Mouse (Mus musculus) forebrain, embryonic 11.5 days (tissue): Measurements from ENCODE around the gene Smim14. TPM values are rescaled to one million over a fixed set of nuclear protein-coding genes. Genes with fewer than 3 reads are reported as not detected.

Source experiments
- ATAC-seq: fragments of 200-750 bp; cut with Nextera tagmentation; replicated peaks from 2 replicates; pipeline ENCODE4 v1.8.0; 2017; ENCODE audit warnings: moderate TSS enrichment; ENCODE audit not compliant: low FRiP score
- DNase-seq: peaks from one replicate; pipeline ENCODE4 v3.0.0-alpha.2; 2017; ENCODE audit warnings: low spot score
- H3K27ac ChIP-seq: fragments of 300-500 bp; sonication (generic); 2 replicates; pipeline ENCODE4 v1.5.1; 2014; ENCODE audit warnings: low read depth, low read length
- H3K27me3 ChIP-seq: fragments of 300-500 bp; sonication (generic); 2 replicates; pipeline ENCODE4 v1.6.1; 2014; ENCODE audit warnings: mild to moderate bottlenecking, low read length, mixed read lengths; ENCODE audit not compliant: control insufficient read depth, insufficient read depth
- H3K36me3 ChIP-seq: fragments of 300-500 bp; sonication (generic); 2 replicates; pipeline ENCODE4 v1.6.1; 2014; ENCODE audit warnings: mild to moderate bottlenecking, low read length, moderate library complexity, mixed read lengths; ENCODE audit not compliant: control insufficient read depth, insufficient read depth
- H3K4me1 ChIP-seq: fragments of 300-500 bp; sonication (generic); replicated peaks from 2 replicates; pipeline ENCODE4 v1.6.1; 2014; ENCODE audit warnings: low read length, mixed read lengths; ENCODE audit not compliant: control insufficient read depth, insufficient read depth
- H3K4me2 ChIP-seq: fragments of 300-500 bp; sonication (generic); 2 replicates; pipeline ENCODE4 v1.6.1; 2014; ENCODE audit warnings: low read depth, mild to moderate bottlenecking, low read length, moderate library complexity, mixed read lengths; ENCODE audit not compliant: severe bottlenecking
- H3K4me3 ChIP-seq: fragments of 300-500 bp; sonication (generic); 2 replicates; pipeline ENCODE4 v1.5.1; 2014; ENCODE audit warnings: low read depth, low read length
- H3K9ac ChIP-seq: fragments of 300-500 bp; sonication (generic); 2 replicates; pipeline ENCODE4 v1.6.1; 2014; ENCODE audit warnings: low read length
- H3K9me3 ChIP-seq: fragments of 300-500 bp; sonication (generic); 2 replicates; pipeline ENCODE4 v1.6.1; 2016; ENCODE audit warnings: low read length, mixed read lengths; ENCODE audit not compliant: control insufficient read depth
- WGBS: fragments of 180-500 bp; shearing (Covaris S2); extraction: QIAGEN DNeasy Blood & Tissue Kit; methylation state at CpG from one replicate; pipeline ENCODE4 v1.1.7; 2014; 5-methylcytosine and 5-hydroxymethylcytosine counted together
- polyA plus RNA-seq: library from polyadenylated mRNA; unstranded; fragments of >200 nt; fragmentation: Nextera tagmentation; extraction: Ambion mirVana; gene quantifications from 2 replicates; pipeline ENCODE4 v1.2.1, GENCODE M21; 2014

Smim14 gene
- 71.9 and 79.9 TPM in 2 replicates for polyA plus RNA-seq

DNA sequence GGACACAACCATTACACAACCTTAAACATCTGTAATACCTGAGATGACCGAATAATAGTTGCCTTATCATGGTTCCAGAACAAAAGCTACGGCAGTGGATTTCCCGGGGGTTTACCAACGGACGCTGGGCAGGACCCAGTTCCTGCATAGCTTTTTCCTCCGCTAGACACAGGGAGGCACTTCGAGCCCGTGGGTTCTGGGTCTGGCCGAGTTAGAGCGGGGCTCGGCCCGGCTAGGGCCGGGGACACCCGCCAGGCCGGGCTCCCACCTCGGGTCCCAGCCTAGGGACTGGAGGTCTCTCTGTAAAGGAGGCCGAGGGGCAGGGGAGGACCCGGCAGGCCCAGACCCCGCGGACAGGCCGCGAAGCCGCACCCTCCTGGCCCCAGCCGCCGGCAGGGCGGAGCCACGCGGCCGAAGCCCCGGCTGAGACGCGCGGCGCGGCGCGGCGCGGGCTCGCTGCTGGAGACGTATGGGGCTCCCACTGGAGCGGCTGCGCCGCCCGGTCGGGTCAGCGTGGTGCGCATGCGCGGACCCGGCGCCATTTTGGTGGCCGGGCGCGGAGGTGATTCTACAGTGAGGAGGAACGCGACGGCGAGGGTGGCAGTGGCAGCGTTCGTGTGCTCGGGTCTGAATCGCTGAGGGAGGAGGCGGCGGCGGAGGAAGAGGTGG lies at the start of gene Smim14, which contains the start of gene Ube2k:
TSS of gene Smim14 (minus strand) at position 434 of the 669 bp plus-strand sequence.
TSS of gene Ube2k (plus strand) at position 483 of the 669 bp plus-strand sequence.
- WGBS, result under 1% methylated on average over 61 of the region's 66 CpGs
- H3K4me2 ChIP-seq, result peak within 1 kb of the TSS; percentile 62
- no peaks in the 10 kb centered on the region for H3K36me3 ChIP-seq

DNA sequence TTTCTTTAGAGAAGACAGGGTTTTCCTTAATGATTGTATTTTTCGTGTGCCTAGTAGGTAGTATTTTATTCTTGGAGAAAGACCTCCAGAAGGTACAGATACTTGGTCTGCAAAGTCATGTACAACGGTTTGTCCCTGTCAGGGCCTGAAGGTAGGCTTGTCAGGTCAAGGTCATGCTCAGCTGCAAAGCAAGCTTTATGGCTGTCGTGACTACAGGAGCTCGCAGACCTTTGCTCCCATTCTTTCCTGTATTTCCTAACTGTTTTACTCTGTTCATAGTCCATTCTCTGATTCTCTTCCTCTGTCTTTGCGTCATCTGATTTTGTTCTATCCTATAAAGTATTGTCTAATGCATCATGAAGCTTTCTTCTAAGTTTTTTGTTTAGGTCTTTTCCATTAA lies 49.3 kb upstream of the Smim14 start:
- no peak for DNase-seq
- H3K4me3 ChIP-seq, result no peak overlapping the region
- peaks cover 2% of the 10 kb centered on the region; the same call in 1 of the 2 replicates for H3K36me3 ChIP-seq

More for the DNA sequence above, at the start of gene Smim14, which contains the start of gene Ube2k:
- H3K4me3 ChIP-seq, result peak within 1 kb of the TSS; percentile 94
- H3K27ac ChIP-seq, result peak within 1 kb of the TSS; percentile 99
- peak; percentile 95 for ATAC-seq
- no peaks in the 10 kb centered on the region for H3K27me3 ChIP-seq
- H3K9ac ChIP-seq, result peak within 1 kb of the TSS; percentile 98
- peak; percentile 97 for DNase-seq
- H3K4me1 ChIP-seq, result no peaks in the 10 kb centered on the region; the same call in 1 of the 2 replicates
- H3K9me3 ChIP-seq, result no peaks in the 10 kb centered on the region

GRCm38 (mm10) chr5:65578545-65578944 lies 41.6 kb upstream of the Smim14 start:
- no peaks in the 10 kb centered on the region for H3K4me1 ChIP-seq
- DNase-seq, result no peak
- no peak overlapping the region for H3K27ac ChIP-seq
- no peaks in the 10 kb centered on the region; the same call in 1 of the 2 replicates for H3K36me3 ChIP-seq
- H3K4me2 ChIP-seq, result no peak overlapping the region
- 93% methylated on average over 3 of the region's 3 CpGs for WGBS
- no peak for ATAC-seq
- no peak overlapping the region for H3K9ac ChIP-seq
- H3K27me3 ChIP-seq, result no peaks in the 10 kb centered on the region
- no peak overlapping the region for H3K4me3 ChIP-seq
- no peaks in the 10 kb centered on the region for H3K9me3 ChIP-seq

More for the DNA sequence above, 49.3 kb upstream of the Smim14 start:
- WGBS, result 91% methylated on average over 5 of the region's 5 CpGs
- Histone ChIP-seq H3K4me1 (no peaks in the 10 kb centered on the region), H3K27me3 (no peaks in the 10 kb centered on the region), H3K27ac (no peak overlapping the region), H3K4me2 (no peak overlapping the region), H3K9ac (no peak overlapping the region), H3K9me3 (no peaks in the 10 kb centered on the region)
- ATAC-seq, result no peak

DNA sequence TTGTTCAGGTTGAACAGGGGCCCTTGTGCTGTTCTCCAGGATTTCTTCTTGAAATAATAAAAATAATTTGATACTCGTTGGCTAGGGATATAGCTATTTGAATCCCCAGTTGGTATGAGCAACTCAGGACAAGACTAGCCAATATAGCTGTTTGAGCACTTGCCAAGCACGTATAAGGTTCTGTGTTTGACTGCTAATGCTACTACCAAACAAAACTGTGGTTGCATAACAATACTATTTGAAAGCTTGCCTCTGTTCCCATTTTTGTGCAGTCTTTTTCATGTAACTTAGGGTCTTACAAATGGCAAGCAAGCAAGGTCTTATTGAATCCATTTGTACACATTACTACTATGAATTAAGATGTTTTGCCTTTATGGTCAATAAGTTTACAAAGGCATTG lies 38.9 kb upstream of the Smim14 start:
- WGBS, result 90% methylated on average over 2 of the region's 2 CpGs
- H3K36me3 ChIP-seq, result no peaks in the 10 kb centered on the region; the same call in 1 of the 2 replicates
- H3K4me2 ChIP-seq, result no peak overlapping the region
- no peaks in the 10 kb centered on the region for H3K4me1 ChIP-seq
- H3K27ac ChIP-seq, result no peak overlapping the region
- ATAC-seq, result no peak
- no peak overlapping the region for H3K9ac ChIP-seq
- H3K27me3 ChIP-seq, result no peaks in the 10 kb centered on the region
- no peak overlapping the region for H3K4me3 ChIP-seq
- H3K9me3 ChIP-seq, result no peaks in the 10 kb centered on the region
- DNase-seq, result no peak

DNA sequence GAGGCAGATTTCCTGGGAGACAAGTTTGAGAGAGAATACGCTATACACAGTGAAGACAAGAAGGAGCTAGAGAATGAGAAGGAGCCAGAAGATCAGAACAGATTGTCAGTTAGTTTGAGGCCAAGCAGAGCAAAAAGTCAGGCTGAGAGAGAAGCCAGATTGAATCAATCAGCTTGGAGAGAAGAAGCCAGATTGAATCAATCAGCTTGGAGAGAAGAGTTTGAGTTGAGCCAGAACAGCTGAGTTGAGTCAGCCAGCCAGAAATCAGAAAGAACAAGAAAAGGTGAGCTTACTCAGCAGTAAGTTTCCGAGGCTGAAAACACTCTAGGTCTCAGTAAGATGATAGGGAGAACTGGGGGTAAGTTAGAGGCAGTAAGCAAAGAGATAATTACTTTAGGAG lies 37.9 kb upstream of the Smim14 start:
- H3K4me3 ChIP-seq, result no peak overlapping the region
- ATAC-seq (no peak), DNase-seq (no peak)
- H3K27me3 ChIP-seq, result no peaks in the 10 kb centered on the region
- no peak overlapping the region for H3K4me2 ChIP-seq
- no peak overlapping the region for H3K9ac ChIP-seq
- H3K9me3 ChIP-seq, result no peaks in the 10 kb centered on the region
- H3K4me1 ChIP-seq, result no peaks in the 10 kb centered on the region
- H3K27ac ChIP-seq, result no peak overlapping the region
- H3K36me3 ChIP-seq, result no peaks in the 10 kb centered on the region; the same call in 1 of the 2 replicates
- whole genome bisulfite sequencing, result 84% methylated on average over 2 of the region's 2 CpGs

DNA sequence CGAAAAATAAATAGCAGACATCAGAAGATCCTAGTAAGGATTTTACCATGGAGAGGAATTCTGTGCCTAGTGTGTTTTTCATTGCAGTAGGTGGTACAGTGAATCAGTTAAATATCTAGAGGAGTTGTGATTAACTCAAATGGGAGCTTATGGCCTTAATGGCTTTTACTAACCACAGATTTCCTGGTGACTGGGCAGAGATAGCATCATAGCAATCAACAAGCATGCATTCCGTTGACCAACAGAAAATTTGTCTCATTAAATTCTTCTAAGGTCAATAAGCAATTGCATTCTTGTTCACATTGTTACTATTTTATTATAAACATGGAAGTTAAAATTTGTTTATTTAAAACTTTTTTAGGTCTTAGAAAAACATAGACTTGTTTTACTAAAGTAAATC lies 28.5 kb upstream of the Smim14 start:
- no peak for DNase-seq
- Histone ChIP-seq H3K36me3 (no peaks in the 10 kb centered on the region), H3K9ac (no peak overlapping the region), H3K4me1 (0 out of 2 replicates have a peak, but pooled peaks cover 3% of the 10 kb centered on the region), H3K4me2 (no peak overlapping the region), H3K27ac (no peak overlapping the region), H3K27me3 (no peaks in the 10 kb centered on the region), H3K9me3 (no peaks in the 10 kb centered on the region), H3K4me3 (no peak overlapping the region)
- 89% methylated on average over 2 of the region's 2 CpGs for WGBS
- ATAC-seq, result no peak

DNA sequence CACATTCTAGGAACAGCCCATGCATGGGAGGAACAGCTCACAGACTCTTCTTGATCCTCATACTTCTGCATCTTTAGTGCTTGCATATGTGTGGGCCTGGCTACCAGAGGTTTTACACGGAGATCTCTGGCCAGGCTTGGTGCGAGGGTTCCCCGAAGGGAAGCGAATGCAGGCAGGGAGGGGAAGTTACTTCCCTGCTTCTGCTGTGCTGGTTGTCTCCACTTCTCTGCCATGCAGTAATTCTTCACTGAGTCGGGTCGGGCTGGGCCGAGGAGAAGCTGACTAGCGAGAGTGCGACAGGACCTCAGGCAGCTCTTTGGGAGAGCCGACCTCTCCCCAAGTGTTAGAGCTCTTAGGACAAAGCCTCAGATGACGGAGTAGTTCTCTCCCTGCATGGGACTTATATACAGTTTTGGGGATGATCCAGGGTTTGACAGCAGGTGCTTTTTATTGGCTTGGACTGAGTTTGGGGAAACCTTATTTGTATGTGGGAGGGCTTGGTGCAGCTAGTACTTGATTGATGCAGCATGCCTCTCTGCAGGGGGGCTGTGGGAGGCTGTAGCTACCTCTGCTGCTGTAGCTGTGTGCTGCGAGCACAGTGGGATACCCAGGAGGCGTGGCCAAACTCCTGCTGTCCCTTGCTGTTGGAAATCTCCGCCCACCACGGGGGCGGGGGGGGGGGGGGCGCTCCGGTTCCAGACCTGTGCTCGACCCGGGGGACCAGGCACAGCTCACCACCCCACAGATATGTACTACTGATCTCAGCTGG lies 24.3 kb upstream of the Smim14 start:
- ATAC-seq (no peak), DNase-seq (no peak)
- Histone ChIP-seq H3K4me2 (no peak overlapping the region), H3K27me3 (no peaks in the 10 kb centered on the region), H3K4me3 (no peak overlapping the region), H3K36me3 (no peaks in the 10 kb centered on the region), H3K27ac (no peak overlapping the region), H3K9ac (no peak overlapping the region), H3K9me3 (no peaks in the 10 kb centered on the region), H3K4me1 (0 out of 2 replicates have a peak, but pooled peaks cover 3% of the 10 kb centered on the region)
- 36% methylated on average over 18 of the region's 20 CpGs for WGBS

GRCm38 (mm10) chr5:65557109-65557508 lies 20.1 kb upstream of the Smim14 start:
- 0 out of 2 replicates have a peak, but pooled peaks cover 3% of the 10 kb centered on the region for H3K4me1 ChIP-seq
- H3K27ac ChIP-seq, result no peak overlapping the region
- H3K4me3 ChIP-seq, result no peak overlapping the region
- DNase-seq, result no peak
- no peak for ATAC-seq
- no peaks in the 10 kb centered on the region for H3K36me3 ChIP-seq
- no peaks in the 10 kb centered on the region for H3K27me3 ChIP-seq
- no peaks in the 10 kb centered on the region for H3K9me3 ChIP-seq
- H3K9ac ChIP-seq, result no peak overlapping the region
- H3K4me2 ChIP-seq, result no peak overlapping the region
